Mouse (Mus musculus) bone marrow macrophage, adult 2 months (primary cell): Measurements from ENCODE around the gene Rab34.

Experiments used
- CTCF ChIP-seq: IDR thresholded peaks from 2 replicates; pipeline ENCODE4 v1.5.1; 2012; ENCODE audit warnings: low read depth, mild to moderate bottlenecking, low read length, moderate library complexity
- POLR2A ChIP-seq: IDR thresholded peaks from 2 replicates; pipeline ENCODE4 v1.6.1; 2012; ENCODE audit warnings: mild to moderate bottlenecking, low read depth, low read length, borderline replicate concordance

DNA sequence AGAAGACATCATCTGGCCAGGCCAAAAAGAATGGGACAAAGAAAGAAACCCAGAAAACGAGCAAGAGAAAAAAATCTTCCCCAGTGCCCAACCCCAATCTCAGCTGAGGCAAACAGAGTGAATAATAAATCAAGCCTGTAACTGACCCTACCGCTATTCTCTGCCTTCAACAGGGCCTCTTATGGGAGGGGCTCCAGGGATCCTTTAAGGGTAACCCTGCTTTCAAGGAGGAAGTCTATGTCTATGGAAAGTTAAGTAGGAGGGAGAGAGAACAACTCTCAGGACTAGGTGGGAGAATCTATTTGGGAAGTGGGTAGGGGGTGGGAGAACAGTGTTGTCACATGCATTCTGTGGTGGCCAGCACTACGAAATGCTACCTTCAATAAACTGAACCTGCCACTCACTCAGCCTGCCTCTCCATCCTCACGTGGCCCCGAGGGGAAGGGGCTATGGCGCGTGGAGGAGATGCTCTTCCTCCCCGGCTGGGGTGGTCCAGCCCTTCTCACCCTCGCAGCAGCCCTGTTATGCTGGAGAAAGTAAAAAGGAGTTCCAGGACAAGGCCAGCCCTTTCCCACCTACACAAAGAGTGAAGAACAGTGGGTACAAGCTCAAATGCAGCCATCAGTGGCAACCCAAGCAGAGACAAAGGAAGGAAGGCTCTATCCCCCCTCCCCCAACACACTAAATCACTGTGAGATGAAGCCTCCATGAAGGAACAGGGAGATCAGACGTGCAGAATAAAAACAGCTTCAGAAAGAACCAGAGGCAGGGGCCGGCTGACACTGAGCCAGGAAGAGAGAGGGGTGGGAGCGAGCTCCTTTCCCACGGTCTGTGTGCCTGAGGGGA, 17.4 kb downstream of the Rab34 start:
- TF ChIP-seq CTCF (no peak), POLR2A (no peak)
